Mouse (Mus musculus) testis, adult 2 months (tissue): ENCODE measurements at regions not wholly inside any gene's neighbourhood (a gene's known extent, or its start where the extent isn't known, plus 50 kb on each side); places are given as distances from the start of the nearest gene placed in this dataset.

Source experiments
- H3K27ac ChIP-seq: fragments of 200-500 bp; 2 replicates; pipeline ENCODE4 v1.5.1; 2012; ENCODE audit warnings: low read depth, low read length; ENCODE audit not compliant: control insufficient read depth, insufficient read depth
- H3K27me3 ChIP-seq: fragments of 200-500 bp; 2 replicates; pipeline ENCODE4 v1.6.1; 2012; ENCODE audit warnings: mild to moderate bottlenecking, low read length, moderate library complexity; ENCODE audit not compliant: control insufficient read depth, insufficient read depth
- H3K36me3 ChIP-seq: fragments of 200-500 bp; 2 replicates; pipeline ENCODE4 v1.6.1; 2012; ENCODE audit warnings: mild to moderate bottlenecking, low read length; ENCODE audit not compliant: control insufficient read depth, insufficient read depth
- H3K4me1 ChIP-seq: fragments of 200-500 bp; 2 replicates; pipeline ENCODE4 v1.6.1; 2012; ENCODE audit warnings: low read length; ENCODE audit not compliant: control insufficient read depth, insufficient read depth
- H3K4me3 ChIP-seq: fragments of 200-500 bp; 2 replicates; pipeline ENCODE4 v1.5.1; 2012; ENCODE audit warnings: low read depth, mild to moderate bottlenecking, low read length, moderate library complexity, mixed read lengths; ENCODE audit not compliant: control insufficient read depth
- CTCF ChIP-seq: fragments of 200-500 bp; IDR thresholded peaks from 2 replicates; pipeline ENCODE4 v1.5.1; 2012; ENCODE audit warnings: low read depth, mild to moderate bottlenecking, inconsistent platforms, low read length, moderate library complexity; ENCODE audit not compliant: control insufficient read depth, insufficient read depth, insufficient replicate concordance
- POLR2A ChIP-seq: fragments of 200-500 bp; IDR thresholded peaks from 2 replicates; pipeline ENCODE4 v1.6.1; 2012; ENCODE audit warnings: low read depth, mild to moderate bottlenecking, inconsistent platforms, low read length, moderate library complexity; ENCODE audit not compliant: control insufficient read depth

GRCm38 (mm10) chr1:183845135-183845534 lies 168.0 kb upstream of the Dusp10 start:
- no peaks in the 10 kb centered on the region for H3K4me1 ChIP-seq
- H3K36me3 ChIP-seq = no peaks in the 10 kb centered on the region
- TF ChIP-seq POLR2A (no peak), CTCF (no peak)
- H3K27ac ChIP-seq = no peak overlapping the region
- H3K27me3 ChIP-seq = no peaks in the 10 kb centered on the region
- H3K4me3 ChIP-seq = no peak overlapping the region

DNA sequence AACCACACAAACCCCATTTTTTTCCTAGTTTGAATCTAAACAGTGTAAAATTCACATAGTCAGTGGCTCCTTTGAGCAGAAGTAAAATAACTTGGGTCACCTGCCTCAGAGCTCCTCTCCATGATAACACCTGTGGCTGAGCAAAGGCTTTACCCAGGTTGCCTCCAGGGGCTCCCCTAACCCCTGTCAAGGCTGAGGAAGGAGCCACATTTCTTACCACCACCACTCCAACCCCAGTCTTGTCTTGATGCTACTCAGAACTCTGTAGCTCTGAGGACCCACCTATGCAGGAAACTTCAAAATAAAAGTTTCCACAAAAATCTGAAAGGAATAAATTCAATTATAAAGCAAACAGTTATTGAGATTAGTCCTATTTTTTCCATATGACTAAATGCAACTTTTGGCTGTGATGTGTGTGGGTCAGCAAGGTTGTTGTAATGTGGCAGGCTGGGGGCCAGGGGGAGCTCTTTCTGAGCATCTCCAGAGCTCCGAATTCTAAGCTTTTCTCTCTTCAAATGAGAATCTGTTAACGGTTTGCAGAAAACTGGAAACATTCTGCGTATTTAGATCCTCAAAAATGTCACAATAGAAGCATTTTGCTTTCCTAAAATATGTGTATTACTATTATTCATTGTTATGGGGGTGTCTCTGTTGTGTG lies 159.0 kb upstream of the Dusp10 start:
- TF ChIP-seq CTCF (no peak), POLR2A (no peak)
- Histone ChIP-seq H3K27ac (no peak overlapping the region), H3K27me3 (no peaks in the 10 kb centered on the region)

DNA sequence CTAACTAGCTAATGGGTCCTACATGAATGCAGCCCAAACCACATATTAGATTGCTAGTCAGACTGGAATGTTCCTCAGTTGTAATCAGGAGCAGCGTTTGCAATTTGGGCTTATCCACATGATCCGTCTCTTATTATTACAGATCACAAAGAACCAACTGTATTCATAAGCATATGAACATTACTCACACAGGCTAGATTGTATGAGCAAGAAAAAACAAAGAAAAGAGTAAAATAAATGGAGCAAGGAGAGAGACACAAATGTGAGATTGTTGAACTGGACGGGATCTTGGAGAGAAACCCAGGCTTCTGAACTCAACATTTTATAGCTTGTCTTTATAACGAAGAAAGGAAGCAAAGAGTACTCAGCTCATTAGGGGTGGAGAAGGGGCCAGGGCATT lies 148.0 kb upstream of the Dusp10 start:
- TF ChIP-seq POLR2A (no peak), CTCF (no peak)
- H3K4me3 ChIP-seq = no peak overlapping the region
- no peaks in the 10 kb centered on the region for H3K4me1 ChIP-seq
- H3K27me3 ChIP-seq = no peaks in the 10 kb centered on the region
- no peak overlapping the region for H3K27ac ChIP-seq
- H3K36me3 ChIP-seq = no peaks in the 10 kb centered on the region

More for the DNA sequence above, 159.0 kb upstream of the Dusp10 start:
- H3K36me3 ChIP-seq = no peaks in the 10 kb centered on the region
- no peak overlapping the region for H3K4me3 ChIP-seq
- H3K4me1 ChIP-seq = no peaks in the 10 kb centered on the region

GRCm38 (mm10) chr1:183865586-183865985 lies 147.5 kb upstream of the Dusp10 start:
- no peak overlapping the region for H3K4me3 ChIP-seq
- H3K4me1 ChIP-seq = no peaks in the 10 kb centered on the region
- no peaks in the 10 kb centered on the region for H3K27me3 ChIP-seq
- no peaks in the 10 kb centered on the region for H3K36me3 ChIP-seq
- TF ChIP-seq CTCF = no peak
- TF ChIP-seq POLR2A = no peak
- no peak overlapping the region for H3K27ac ChIP-seq

- TF ChIP-seq CTCF = no peak
- TF ChIP-seq POLR2A = no peak
- Histone ChIP-seq H3K27ac (no peak overlapping the region), H3K27me3 (no peaks in the 10 kb centered on the region), H3K4me1 (no peaks in the 10 kb centered on the region), H3K36me3 (no peaks in the 10 kb centered on the region), H3K4me3 (no peak overlapping the region)
These were observed 144.1 kb upstream of the Dusp10 start for GRCm38 (mm10) chr1:183868965-183869364.

GRCm38 (mm10) chr1:183895936-183896335 lies 117.2 kb upstream of the Dusp10 start:
- H3K36me3 ChIP-seq = no peaks in the 10 kb centered on the region

GRCm38 (mm10) chr1:183898091-183898490 lies 115.0 kb upstream of the Dusp10 start:
- TF ChIP-seq CTCF = no peak
- no peak for TF ChIP-seq POLR2A
- Histone ChIP-seq H3K27ac (no peak overlapping the region), H3K4me3 (no peak overlapping the region), H3K27me3 (no peaks in the 10 kb centered on the region), H3K36me3 (no peaks in the 10 kb centered on the region), H3K4me1 (no peaks in the 10 kb centered on the region)

More at GRCm38 (mm10) chr1:183895936-183896335, 117.2 kb upstream of the Dusp10 start:
- no peak overlapping the region for H3K27ac ChIP-seq
- H3K27me3 ChIP-seq = no peaks in the 10 kb centered on the region
- H3K4me1 ChIP-seq = no peaks in the 10 kb centered on the region
- no peak overlapping the region for H3K4me3 ChIP-seq
- TF ChIP-seq POLR2A (no peak), CTCF (no peak)
